Mouse (Mus musculus) liver, adult 10 weeks (tissue): Measurements from ENCODE around the gene Olfr1025-ps1. TPM values are rescaled to one million over a fixed set of nuclear protein-coding genes. Genes with fewer than 3 reads are reported as not detected.

Experiments
- polyA plus RNA-seq: library from polyadenylated mRNA; stranded (reverse); fragments of 350-450 nt; fragmentation: Illumina TruSeq; extraction: RNeasy Lipid Tissue Mini Kit (QIAGEN cat#74804); gene quantifications from one replicate; pipeline ENCODE4 v1.2.3, GENCODE M21; 2014; ENCODE audit warnings: low read depth, low replicate concordance

Gene Olfr1025-ps1
- not detected for polyA plus RNA-seq

GRCm38 (mm10) chr2:85914893-85915292 is at the start of gene Olfr1025-ps1:
Gene Olfr1025-ps1, plus strand, starts transcription at chr2:85915193.

DNA sequence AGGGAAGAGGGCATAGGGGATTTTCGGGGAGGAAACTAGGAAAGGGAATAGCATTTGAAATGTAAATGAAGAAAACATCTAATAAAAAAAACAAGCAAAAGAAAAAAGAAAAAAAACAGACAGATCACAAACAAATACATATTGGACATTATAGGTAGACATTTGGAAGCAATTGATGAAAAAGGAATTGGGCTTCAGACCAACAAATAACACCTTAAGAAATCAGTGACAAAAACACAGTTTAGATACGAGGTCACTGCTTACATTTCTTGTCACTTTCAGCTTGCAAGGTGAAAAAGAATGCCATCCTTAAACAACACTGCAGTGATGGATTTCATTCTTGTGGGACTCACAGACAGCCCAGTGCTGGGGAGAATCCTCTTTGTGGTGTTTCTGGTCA is 46.7 kb upstream of the Olfr1025-ps1 start, which contains the start of gene Olfr1022:
Gene Olfr1022 (plus strand): TSS at position 301 of the 400 bp plus-strand sequence.

DNA sequence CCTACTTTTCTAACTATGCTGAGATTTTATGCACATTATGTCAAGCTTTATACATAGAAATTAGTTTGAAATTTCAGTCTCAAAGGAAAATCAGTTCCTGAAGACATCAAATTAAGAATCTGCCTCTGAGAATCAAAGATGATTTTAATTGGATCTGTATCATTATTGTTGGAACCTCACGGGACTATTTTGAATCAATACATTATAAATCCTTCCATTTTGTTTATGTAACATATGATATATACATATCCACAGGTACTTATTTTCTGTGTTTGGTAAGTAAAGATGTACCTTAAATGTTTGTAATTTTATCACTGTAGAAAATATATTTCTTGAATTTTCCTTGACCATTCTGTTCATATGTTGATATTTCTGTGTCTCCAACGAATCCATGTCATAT is 29.7 kb upstream of the Olfr1025-ps1 start, which contains the start of gene Olfr1023:
Gene Olfr1023 (plus strand): TSS at position 301 of the 400 bp plus-strand sequence.

GRCm38 (mm10) chr2:85904952-85905351 is 10.0 kb upstream of the Olfr1025-ps1 start, which contains the start of gene Olfr1024:
Gene Olfr1024, minus strand, starts transcription at chr2:85905052.

GRCm38 (mm10) chr2:85921258-85921657 is 6.3 kb downstream of the Olfr1025-ps1 start, which contains the start of gene Olfr1026:
Gene Olfr1026, plus strand, starts transcription at chr2:85921558.

GRCm38 (mm10) chr2:85950137-85950536 is 35.1 kb downstream of the Olfr1025-ps1 start, which contains the start of gene Olfr1028:
Gene Olfr1028, plus strand, starts transcription at chr2:85950437.

Other genes starting within 250 kb of the Olfr1025-ps1 start
- gene Olfr1006, start 236.4 kb upstream of the Olfr1025-ps1 start, polyA plus RNA-seq, result not detected
- not detected for gene Olfr1008, start 225.8 kb upstream of the Olfr1025-ps1 start, polyA plus RNA-seq
- not detected for gene Olfr1009, start 199.8 kb upstream of the Olfr1025-ps1 start, polyA plus RNA-seq
- not detected for gene Olfr1012, start 152.4 kb upstream of the Olfr1025-ps1 start, polyA plus RNA-seq
- gene Olfr1013, start 148.1 kb upstream of the Olfr1025-ps1 start, polyA plus RNA-seq, result not detected
- not detected for gene Olfr1014, start 142.5 kb upstream of the Olfr1025-ps1 start, polyA plus RNA-seq
- not detected for gene Olfr1015, start 133.2 kb upstream of the Olfr1025-ps1 start, polyA plus RNA-seq
- gene Olfr1016, start 112.6 kb upstream of the Olfr1025-ps1 start, polyA plus RNA-seq, result not detected
- gene Olfr1018, start 96.7 kb upstream of the Olfr1025-ps1 start, polyA plus RNA-seq, result not detected
- not detected for gene Olfr1019, start 69.7 kb upstream of the Olfr1025-ps1 start, polyA plus RNA-seq
- gene Olfr1020, start 68.2 kb upstream of the Olfr1025-ps1 start, polyA plus RNA-seq, result not detected
- gene Olfr1022, start 46.6 kb upstream of the Olfr1025-ps1 start, polyA plus RNA-seq, result not detected
- not detected for gene Olfr1023, start 29.6 kb upstream of the Olfr1025-ps1 start, polyA plus RNA-seq
- not detected for gene Olfr1024, start 10.1 kb upstream of the Olfr1025-ps1 start, polyA plus RNA-seq
- gene Olfr1026, start 6.4 kb downstream of the Olfr1025-ps1 start, polyA plus RNA-seq, result not detected
- gene Olfr1028, start 35.2 kb downstream of the Olfr1025-ps1 start, polyA plus RNA-seq, result not detected
- 0.13 TPM for gene Olfr1029, start 58.7 kb downstream of the Olfr1025-ps1 start, polyA plus RNA-seq
- gene Olfr1030, start 64.1 kb downstream of the Olfr1025-ps1 start, polyA plus RNA-seq, result not detected
- not detected for gene Olfr1031, start 75.1 kb downstream of the Olfr1025-ps1 start, polyA plus RNA-seq
- gene Olfr1032, start 90.3 kb downstream of the Olfr1025-ps1 start, polyA plus RNA-seq, result not detected
- 14.7 TPM for gene Olfr1033, start 105.4 kb downstream of the Olfr1025-ps1 start, polyA plus RNA-seq
- gene Olfr1034, start 130.7 kb downstream of the Olfr1025-ps1 start, polyA plus RNA-seq, result 5.8 TPM
- not detected for gene Olfr1036, start 158.8 kb downstream of the Olfr1025-ps1 start, polyA plus RNA-seq
- not detected for gene Olfr1037, start 172.2 kb downstream of the Olfr1025-ps1 start, polyA plus RNA-seq
- not detected for gene Olfr1039, start 220.7 kb downstream of the Olfr1025-ps1 start, polyA plus RNA-seq
- not detected for gene Olfr1040, start 231.5 kb downstream of the Olfr1025-ps1 start, polyA plus RNA-seq
- not detected for gene Olfr1042, start 246.6 kb downstream of the Olfr1025-ps1 start, polyA plus RNA-seq